Mouse (Mus musculus) left cerebral cortex, postnatal 36 days (tissue): ENCODE measurements around the gene Noto. TPM values are rescaled to one million over a fixed set of nuclear protein-coding genes. Genes with fewer than 3 reads are reported as not detected.
"Not testable (repeated sequence)": the region's sequence is repeated elsewhere in the genome, so short reads cannot be mapped to it uniquely, and the experiment has no call there.

Source experiments
- DNase-seq, 2 experiments: peaks; one replicate each; pipeline ENCODE4 v3.0.0; 2021 to 2022; ENCODE audit warnings: low spot score in 2 of 2, mixed read lengths in 1 of 2
- intact Hi-C: fragments of 180-260 bp; cut with DNase I; formaldehyde crosslinking; loops from one replicate; pipeline ENCODE4 v1.15.1; 2025
- total RNA-seq, 2 experiments: library from RNA; stranded (reverse); gene quantifications; 2 replicates each; pipeline ENCODE4 v1.2.3; 2021

The Noto gene
- total RNA-seq, 2 experiments from 2014 or later, result not detected

DNA sequence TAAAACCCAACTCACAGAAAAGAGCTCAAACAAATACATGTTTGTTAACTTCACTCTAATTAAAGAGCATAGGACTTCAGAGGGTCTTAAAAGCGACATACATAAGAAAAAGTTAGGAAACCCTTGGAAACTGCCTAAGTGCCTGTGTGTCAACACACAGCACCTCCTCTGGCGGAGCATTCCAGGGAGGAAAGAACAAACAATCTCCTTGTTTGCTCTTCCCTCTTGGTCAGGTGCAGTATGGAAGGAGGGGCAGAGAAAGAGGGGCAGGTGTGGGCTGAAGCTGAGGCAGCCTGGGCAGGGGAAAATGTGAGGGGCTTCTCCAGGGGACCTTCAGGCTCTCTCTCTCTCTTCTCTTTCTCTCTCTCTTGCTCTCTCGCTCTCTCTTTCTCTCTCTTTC, 7.9 kb upstream of the Noto start:
- intact Hi-C loops, result no loop called here
- DNase-seq, result no peak

DNA sequence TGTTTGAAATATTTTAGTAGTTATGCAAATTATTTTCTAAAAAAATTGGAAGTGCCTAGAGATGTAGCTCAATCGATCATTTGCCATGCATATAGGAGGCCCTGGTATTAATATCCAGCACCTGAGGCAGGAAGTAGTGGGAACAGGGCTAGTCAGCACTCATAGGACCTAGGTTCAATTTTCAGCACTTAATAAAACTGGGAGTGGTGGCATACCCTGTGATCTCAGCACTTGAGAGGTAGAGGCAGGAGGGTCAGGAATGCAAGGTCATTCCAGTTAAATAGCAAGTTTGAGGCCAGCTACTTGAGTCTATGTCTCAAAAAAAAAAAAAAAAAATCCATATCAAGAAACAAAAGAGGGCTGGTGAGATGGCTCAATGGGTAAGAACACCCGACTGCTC, 4.5 kb upstream of the Noto start:
- intact Hi-C loops, result no loop called here

DNA sequence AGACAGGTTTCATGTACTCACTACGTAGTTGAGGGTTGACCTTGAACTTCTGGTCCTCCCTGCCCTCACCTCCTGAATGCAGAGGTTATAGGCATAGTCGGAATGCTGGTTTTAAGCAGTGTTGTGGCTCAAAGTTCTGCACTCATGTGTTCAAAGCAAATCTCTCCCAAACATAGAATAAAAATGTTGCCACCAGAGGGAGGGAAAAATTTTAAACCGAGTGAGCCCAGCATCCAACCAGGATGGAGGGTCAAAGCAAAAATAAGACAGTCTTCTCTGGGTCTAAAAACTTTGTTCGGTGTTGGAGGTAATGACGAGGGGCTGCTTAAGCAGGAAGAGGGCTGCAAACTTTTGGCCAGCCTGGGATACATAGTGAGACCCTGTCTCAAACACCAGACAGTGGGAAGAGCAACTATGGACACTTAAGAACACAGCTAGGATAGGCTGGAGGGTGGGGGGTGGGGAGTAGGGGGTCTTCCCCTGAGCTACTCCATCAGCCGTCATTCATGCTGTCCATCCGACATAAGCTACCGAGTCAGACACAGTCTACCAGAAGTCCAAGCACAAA, 7.7 kb downstream of the Noto start:
- intact Hi-C loops, result no loop called here
- DNase-seq, result no peak

More for the DNA sequence above, 4.5 kb upstream of the Noto start:
- DNase-seq, result no peak

GRCm38 (mm10) chr6:85431842-85432431, 8.3 kb downstream of the Noto start, which contains the start of gene Smyd5:
TSS of gene Smyd5 (plus strand) at chr6:85431989.
- intact Hi-C loops, result loop anchor here (1.0 kb wide), 1 partner anchor 19 kb away; the partner anchor contains the start of genes Cct7 and Pradc1
- peak; percentile 79 to 84 for DNase-seq

- DNase-seq, result no peak
- intact Hi-C loops, result no loop called here
These were observed 10.2 kb downstream of the Noto start for GRCm38 (mm10) chr6:85433865-85434264.

DNA sequence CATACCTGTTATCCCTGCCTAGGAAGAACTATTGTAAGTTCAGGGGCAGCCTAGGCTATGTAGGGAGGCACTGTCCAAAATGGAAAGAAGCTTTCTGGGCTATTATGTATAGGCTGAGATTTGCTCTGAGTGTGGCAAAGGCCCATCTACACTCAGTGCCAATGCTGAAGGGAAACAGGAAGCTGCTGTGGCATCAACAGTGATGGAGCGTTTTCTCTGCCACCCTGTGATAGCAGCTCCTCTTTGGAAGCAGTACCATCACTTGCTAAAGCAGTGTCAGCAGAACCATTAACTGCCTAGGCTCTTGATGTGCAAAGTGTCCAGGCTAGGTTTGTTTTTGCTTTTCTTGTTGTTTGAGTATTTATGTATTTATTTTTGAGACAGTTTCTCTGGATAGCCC, 12.5 kb downstream of the Noto start:
- intact Hi-C loops, result no loop called here
- no peak for DNase-seq

GRCm38 (mm10) chr6:85436631-85437030, 12.9 kb downstream of the Noto start:
- no peak for DNase-seq

GRCm38 (mm10) chr6:85441142-85441541, 17.5 kb downstream of the Noto start:
- intact Hi-C loops, result no loop called here
- DNase-seq, result no peak

More at GRCm38 (mm10) chr6:85436631-85437030, 12.9 kb downstream of the Noto start:
- intact Hi-C loops, result no loop called here

- intact Hi-C loops, result no loop called here
- DNase-seq, result no peak
These were observed 20.0 kb downstream of the Noto start for GRCm38 (mm10) chr6:85443488-85444233.

DNA sequence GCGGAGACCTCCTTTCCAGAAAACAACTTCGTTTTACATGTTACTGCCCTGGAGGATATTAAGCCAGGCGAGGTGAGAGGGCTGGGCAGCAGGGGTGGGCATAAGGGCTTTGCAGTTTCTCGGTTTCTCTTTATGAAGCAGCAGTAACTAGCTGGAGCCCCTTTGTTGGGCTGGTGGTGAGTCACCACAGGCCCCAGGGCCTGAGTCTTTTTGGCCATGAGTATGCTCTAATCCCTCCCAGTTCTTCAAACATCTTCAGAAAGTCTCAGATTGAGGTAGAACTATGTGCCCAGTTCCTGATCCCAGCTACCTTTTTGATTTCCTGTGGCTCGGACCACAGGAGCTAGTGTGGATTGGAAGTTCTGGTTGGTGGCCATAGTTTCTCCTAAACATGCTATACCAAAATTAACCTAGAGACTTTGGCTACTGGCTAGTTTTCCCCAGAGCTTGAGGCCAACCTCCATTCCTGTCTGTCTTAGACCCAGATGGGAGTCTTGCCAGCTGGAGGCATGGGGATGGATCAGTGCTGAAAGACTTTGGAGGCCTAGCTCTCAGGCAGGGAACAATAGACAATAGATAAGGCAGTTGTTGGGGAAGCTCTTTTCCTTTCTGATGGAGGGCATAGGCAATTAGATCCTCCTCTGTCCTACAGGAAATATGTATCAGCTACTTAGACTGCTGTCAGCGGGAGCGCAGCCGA, 20.7 kb downstream of the Noto start:
- DNase-seq, result no peak
- intact Hi-C loops, result no loop called here

DNA sequence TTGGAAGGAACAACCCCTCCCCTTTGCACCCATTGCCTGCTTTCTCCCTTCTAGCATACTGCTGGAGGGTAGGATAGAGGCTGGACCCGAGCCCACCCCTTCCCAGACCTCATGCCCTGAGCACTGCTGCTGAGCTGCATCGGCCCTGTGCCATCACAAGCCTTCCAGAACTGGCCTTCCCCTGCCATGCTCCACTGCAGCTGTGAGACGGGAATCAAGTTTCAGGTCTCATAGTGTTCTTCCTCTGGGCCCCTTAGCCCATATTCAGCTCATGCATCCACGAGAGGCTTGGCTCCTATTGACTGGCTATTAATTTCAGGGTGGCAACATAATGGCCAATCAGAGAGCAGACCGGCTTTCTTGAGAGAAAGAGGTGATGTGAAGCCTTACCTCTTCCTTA, 21.6 kb downstream of the Noto start:
- intact Hi-C loops, result no loop called here
- no peak for DNase-seq

GRCm38 (mm10) chr6:85447351-85447750, 23.7 kb downstream of the Noto start:
- intact Hi-C loops, result no loop called here
- DNase-seq, result no peak

GRCm38 (mm10) chr6:85450140-85450539, 26.5 kb downstream of the Noto start:
- not testable (repeated sequence) for DNase-seq
- intact Hi-C loops, result loop anchor here (5.0 kb wide), 2 partner anchors 52 to 137 kb away; partner anchors contain the start of genes Alms1 and Fbxo41

- peak; percentile 99 to 100 for DNase-seq
- intact Hi-C loops, result loop anchor here (1.0 to 5.0 kb wide), 3 partner anchors 19 to 136 kb away; partner anchors contain the start of genes Alms1 and Fbxo41
These were observed 27.3 kb downstream of the Noto start, which contains the start of gene Cct7 for GRCm38 (mm10) chr6:85450697-85451663. TSS of gene Cct7 (plus strand) at chr6:85451514.

DNA sequence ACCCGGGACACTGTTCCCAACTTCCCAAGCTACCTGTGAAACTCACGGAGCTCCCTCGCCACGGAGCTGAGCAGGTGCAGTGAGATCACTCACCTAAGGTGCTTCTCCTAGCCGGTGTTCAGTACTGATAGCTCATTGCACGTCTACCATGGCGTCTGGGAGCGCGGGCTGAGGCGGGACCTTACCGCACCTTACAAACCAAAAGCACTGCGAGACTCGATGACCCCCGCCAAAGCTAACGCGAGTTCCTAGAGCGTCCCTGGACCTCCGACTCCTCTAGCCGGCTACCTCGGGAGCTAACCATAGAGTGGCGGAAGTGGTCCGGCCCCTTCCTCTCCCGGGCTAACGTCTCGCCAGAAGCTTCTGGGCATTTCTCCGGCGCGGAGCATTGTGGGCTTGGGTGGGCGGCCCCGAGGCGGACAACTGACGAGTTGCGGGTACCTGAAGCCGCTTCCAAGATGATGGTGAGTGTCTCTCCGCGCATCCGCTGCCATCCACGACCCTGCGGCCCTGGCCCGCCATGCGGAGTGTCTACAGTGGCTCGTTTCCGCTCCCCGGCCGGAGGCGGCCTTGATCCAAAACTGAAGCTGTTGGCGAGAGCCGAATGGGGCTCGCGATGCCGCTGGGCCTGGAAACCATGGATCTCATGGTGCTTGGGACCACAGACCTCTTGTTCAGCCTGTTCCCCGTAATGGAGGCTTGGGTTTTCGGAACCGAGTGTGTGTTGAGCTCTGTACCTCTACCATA, 28.2 kb downstream of the Noto start, which contains the start of gene Pradc1:
TSS of gene Pradc1 (minus strand) at position 307 of the 747 bp plus-strand sequence.
- DNase-seq, result peak; percentile 98
- intact Hi-C loops, result loop anchor here (1.0 to 5.0 kb wide), 3 partner anchors 20 to 135 kb away; partner anchors contain the start of genes Alms1 and Fbxo41

DNA sequence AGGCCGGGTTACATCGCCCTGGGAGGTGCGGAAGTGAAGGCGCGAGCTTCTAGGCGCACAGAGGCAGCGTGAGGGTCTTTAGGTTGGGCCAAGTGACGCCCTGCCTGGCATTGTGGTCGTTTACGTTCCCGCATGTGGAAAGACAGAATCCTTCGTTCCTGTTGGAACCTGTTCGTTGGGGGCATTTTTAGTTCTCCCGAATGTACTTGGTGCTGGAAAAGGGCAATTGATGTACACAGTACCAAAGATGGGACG, 28.7 kb downstream of the Noto start:
- DNase-seq, result no peak
- intact Hi-C loops, result loop anchor here (5.0 kb wide), 2 partner anchors 50 to 135 kb away; partner anchors contain the start of genes Alms1 and Fbxo41

DNA sequence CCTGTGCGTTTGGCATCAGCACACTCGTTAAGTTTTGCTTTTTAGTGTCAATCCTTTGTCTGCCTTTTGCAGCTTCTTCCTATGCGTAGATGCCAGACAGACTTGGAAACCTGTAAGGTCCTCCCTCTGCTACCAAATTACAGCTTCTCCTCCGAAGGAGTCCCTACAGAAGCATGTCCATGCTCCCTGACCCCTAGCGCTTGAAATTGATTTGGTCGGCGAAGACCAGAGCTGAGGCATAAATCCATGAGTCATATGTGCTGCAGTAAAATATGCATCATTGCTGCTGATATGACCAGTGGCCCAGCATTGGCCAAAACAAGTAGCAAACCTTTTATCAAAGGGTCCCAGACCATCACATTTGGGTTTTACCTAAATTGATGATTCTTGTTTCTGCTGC, 29.1 kb downstream of the Noto start:
- intact Hi-C loops, result loop anchor here (5.0 kb wide), 2 partner anchors 49 to 134 kb away; partner anchors contain the start of genes Alms1 and Fbxo41
- no peak for DNase-seq

DNA sequence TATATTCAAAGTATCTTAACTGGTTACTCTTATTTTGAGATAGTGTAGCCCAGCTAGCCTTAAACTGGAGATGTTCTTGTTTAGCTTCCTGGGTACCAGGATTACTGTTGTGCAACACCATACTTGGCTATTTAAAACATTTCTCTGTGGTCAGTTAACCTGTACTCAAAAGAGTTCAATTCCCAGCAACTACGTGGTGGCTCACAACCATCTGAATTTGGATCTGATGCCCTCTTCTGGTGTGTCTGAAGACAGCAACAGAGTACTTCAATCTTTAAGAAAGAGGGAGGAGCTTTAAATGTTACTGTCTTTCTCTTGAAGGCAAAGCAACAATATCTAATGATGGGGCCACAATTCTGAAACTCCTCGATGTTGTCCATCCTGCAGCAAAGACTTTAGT, 35.9 kb downstream of the Noto start:
- no peak for DNase-seq
- intact Hi-C loops, result no loop called here
